Mouse (Mus musculus) central nervous system, embryonic 14 days (tissue): ENCODE data around the gene Mylk3. TPM values are rescaled to one million over a fixed set of nuclear protein-coding genes. Genes with fewer than 3 reads are reported as not detected.

Source experiments
- polyA plus RNA-seq: library from polyadenylated mRNA; depleted of rRNA; stranded (reverse); fragments of >200 nt; gene quantifications from 2 replicates; pipeline ENCODE4 v1.2.3, GENCODE M21; 2012; rRNA removed

Mylk3 gene
- 0.33 and 0.49 TPM in 2 replicates for polyA plus RNA-seq

DNA sequence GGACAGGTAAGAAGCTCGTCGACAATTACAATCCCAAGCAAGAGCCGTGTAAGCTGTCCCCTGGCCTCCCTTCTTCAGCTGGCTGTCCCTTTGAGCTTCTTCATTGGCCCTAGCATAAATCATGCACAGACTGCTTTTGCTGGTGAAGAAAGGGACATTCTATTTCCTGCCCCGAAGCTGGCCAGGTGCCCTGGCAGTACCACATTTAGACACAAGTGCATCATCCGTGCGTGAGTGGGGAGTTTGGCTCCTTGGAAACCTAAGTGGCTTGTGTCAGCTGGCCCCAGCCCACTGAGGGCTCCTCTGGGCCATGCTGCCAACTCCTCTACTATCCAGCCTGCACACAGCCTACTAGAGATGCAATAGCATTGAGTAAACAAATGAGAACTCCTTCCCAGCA, at the start of gene Mylk3:
Gene Mylk3 (minus strand): TSS at position 141 of the 400 bp plus-strand sequence.

DNA sequence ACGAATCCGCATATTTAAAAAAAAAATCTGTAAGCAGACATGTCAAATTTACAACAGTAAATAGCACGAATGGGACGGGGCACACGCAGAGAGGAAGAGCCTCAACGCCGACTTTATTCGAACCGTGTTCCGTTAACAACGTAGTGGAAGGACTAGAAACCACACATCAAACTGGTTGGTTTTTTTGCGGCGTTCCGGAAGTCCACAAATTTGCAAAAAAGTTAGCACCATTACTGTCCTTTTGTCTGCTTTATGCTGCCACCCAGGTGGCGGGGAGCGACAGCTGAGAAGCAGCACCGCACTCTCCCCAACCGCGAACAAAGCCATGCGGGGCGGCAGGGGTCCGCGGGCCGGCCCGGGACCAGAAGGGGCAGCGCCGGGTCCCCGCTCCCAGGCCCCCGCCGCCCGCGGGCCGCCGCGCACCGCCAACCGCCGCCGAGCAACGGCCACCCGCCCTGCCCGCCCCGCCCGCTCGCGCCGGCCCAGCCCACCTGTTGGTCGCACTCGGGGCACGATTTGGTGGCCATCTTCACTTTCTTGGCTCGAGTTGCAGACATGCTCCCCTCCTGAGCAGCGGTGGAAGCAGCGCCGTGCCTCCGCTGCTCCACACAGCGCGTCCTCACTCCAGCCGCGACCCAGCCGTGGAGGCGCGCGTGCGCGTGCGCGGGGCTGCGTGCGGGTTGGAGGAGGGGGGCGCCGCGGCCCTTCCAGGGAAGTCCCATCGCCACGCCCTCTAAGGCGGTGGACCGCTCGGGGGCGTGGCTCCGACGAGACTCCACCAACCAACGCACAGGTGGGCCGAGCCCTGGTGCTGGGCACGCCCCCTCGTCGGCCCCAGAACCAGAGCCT, 46.2 kb upstream of the Mylk3 start, which contains the start of gene 4921524J17Rik:
Gene 4921524J17Rik (minus strand): TSS at position 666 of the 849 bp plus-strand sequence.

GRCm38 (mm10) chr8:85299434-85300077, 86.6 kb downstream of the Mylk3 start, which contains the start of the genes Orc6 and Vps35:
Gene Orc6 (plus strand): TSS chr8:85299632.
Gene Vps35 (minus strand): TSS chr8:85299802.

Other genes starting within 250 kb of the Mylk3 start
- not detected in 2 replicates for gene Cks1brt, start 234.4 kb downstream of the Mylk3 start, polyA plus RNA-seq
- not detected in 2 replicates for gene Olfr371, start 160.4 kb downstream of the Mylk3 start, polyA plus RNA-seq
- gene Orc6, start 86.7 kb downstream of the Mylk3 start, polyA plus RNA-seq = 86.5 and 95.4 TPM in 2 replicates
- gene Vps35, start 86.5 kb downstream of the Mylk3 start, polyA plus RNA-seq = 72.3 and 82.1 TPM in 2 replicates
- 21.8 and 28.0 TPM in 2 replicates for gene 4921524J17Rik, start 46.5 kb upstream of the Mylk3 start, polyA plus RNA-seq
- 27.4 and 28.0 TPM in 2 replicates for gene Gpt2, start 106.2 kb upstream of the Mylk3 start, polyA plus RNA-seq
- 81.2 and 82.3 TPM in 2 replicates for gene Dnaja2, start 169.0 kb upstream of the Mylk3 start, polyA plus RNA-seq